Mouse (Mus musculus): ENCODE measurements at regions not wholly inside any gene's neighbourhood (a gene's known extent, or its start where the extent isn't known, plus 50 kb on each side); places are given as distances from the start of the nearest gene placed in this dataset.
A peak's percentile ranks its signal among the peaks of the same experiment; 100 is the strongest.

DNA sequence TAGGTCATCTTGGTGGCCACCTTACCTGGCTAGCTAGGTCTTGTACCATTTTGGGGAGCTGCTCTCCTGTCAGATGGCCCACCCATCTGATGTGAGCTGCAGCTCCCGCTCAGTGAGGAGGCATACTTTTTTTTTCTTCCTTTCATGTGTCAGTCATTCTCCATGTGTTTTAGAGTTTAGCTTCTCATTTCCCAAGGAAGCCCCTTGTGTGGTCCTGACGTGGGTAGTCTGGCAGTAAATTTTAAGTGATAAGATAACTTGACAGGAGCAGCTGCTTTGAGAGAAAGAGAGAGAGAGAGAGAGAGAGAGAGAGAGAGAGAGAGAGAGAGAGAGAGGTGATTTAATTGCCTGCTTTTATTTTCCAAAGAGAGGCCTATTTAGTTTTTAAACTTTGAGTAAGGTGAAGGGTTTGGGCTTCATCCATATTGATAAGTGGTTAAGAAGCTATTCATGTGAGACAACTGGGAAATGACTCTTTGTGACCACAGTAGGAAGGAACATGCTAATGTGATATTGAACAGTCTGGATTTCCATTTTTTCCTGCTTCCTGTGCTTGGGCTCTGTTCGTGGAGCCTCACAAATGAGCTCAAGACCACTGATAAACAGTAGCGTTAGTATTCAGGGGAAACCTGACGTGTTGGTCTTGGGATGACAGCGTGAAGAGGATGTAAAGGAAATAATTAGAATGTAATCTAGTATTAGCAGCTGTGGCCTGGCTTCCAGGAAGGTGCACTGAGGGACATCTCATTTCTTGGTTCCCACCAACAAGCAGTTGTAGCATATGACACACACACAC lies 92.1 kb downstream of the Dact1 start:
- Histone ChIP-seq H3K4me1 (0 out of 2 replicates have a peak, but pooled peaks cover 4% of the 10 kb centered on the region), H3K9ac (replicated peaks) (no peak overlapping the region), H3K4me3 (no peak overlapping the region), H3K9me3 (no peaks in the 10 kb centered on the region), H3K36me3 (no peaks in the 10 kb centered on the region), H3K4me2 (replicated peaks) (no peak overlapping the region), H3K27me3 (no peaks in the 10 kb centered on the region), H3K27ac (replicated peaks) (no peak overlapping the region)
- no peak for ATAC-seq (replicated peaks)
- WGBS: 33% methylated on average over 6 of the region's 6 CpGs

DNA sequence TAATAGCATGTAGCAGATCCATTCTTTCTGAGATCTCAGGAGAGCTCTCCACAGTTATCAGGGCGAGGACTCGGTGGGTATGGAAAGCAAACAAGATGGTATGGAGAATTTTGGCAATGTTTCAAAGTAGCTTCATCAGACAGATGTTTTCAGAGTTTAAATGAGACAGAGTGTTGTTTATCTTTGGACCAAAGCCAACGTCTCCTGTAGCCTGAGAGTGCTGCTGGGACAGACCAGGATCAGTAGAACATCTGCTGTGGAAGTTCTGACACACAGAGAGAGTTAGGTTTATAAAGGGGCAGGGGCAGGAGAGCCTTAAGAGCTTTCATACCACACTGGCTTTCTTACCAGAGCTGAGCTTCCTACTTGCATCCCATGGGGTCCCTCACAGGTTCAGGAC lies 97.6 kb downstream of the Dact1 start:
- H3K27ac ChIP-seq (replicated peaks): no peak overlapping the region
- WGBS: 69% methylated on average over 3 of the region's 3 CpGs
- no peaks in the 10 kb centered on the region for H3K9me3 ChIP-seq
- no peak for ATAC-seq (replicated peaks)
- H3K27me3 ChIP-seq: no peaks in the 10 kb centered on the region
- no peak overlapping the region for H3K9ac ChIP-seq (replicated peaks)
- no peak overlapping the region for H3K4me2 ChIP-seq (replicated peaks)
- no peaks in the 10 kb centered on the region for H3K36me3 ChIP-seq
- no peak overlapping the region for H3K4me3 ChIP-seq
- H3K4me1 ChIP-seq: peaks cover 10% of the 10 kb centered on the region

DNA sequence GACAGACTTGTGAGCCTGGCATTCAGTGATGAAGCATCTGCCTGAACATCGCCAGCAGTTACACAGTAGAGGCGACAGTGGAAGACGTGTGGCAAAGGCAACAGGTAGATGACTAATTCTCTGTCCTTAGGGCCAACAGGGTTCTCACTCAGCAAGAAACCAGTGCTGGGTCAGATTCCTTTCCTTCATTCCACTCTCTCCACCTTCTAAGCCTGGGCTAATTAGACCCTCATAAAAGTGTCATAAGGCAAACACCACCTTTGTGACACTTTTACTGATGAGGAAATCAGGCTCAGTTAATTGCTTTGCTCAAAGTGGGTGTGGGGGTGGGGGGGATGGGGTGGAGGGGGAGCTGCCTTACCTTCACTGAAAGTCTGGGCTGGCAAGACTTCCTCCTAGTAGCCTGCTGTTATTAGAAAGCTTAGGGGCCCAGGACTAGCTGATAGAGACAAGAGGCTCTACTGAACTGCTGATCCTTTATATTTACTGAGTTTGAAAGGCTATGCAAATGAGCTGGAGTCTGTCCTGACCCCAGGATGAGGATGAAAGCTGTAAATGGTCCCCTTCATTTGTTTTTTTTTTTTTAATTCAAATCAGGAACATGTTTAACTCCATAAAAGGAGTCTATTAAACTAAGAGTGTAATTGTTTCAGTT lies 98.8 kb downstream of the Dact1 start:
- 35% methylated on average over 3 of the region's 3 CpGs for WGBS
- H3K27ac ChIP-seq (replicated peaks): no peak overlapping the region

DNA sequence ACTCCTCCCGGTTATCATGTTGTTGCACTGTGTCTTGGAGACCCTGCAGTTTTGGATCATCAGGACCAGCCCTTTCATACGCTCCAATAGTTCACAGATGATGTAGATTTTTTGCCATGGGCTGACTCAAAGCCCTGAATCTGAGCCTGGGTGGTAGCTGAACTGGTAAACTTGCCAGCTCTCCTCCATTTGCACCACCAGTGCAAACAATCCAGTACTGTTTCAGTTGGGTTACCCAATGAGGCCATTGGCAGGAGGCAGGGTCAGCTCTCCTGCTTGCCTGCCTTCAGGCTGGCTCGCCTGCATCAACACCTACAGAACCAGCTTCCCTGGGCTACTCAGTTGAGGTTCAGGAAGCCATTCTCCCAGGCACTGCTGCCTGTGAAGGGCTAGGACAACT lies 102.6 kb downstream of the Dact1 start:
- no peaks in the 10 kb centered on the region for H3K36me3 ChIP-seq
- 87% methylated on average over 3 of the region's 3 CpGs for WGBS
- no peak for ATAC-seq (replicated peaks)
- H3K4me2 ChIP-seq (replicated peaks): no peak overlapping the region
- H3K27me3 ChIP-seq: no peaks in the 10 kb centered on the region
- no peak overlapping the region for H3K9ac ChIP-seq (replicated peaks)
- no peaks in the 10 kb centered on the region for H3K9me3 ChIP-seq
- no peak overlapping the region for H3K27ac ChIP-seq (replicated peaks)
- H3K4me3 ChIP-seq: no peak overlapping the region
- H3K4me1 ChIP-seq: peaks cover 10% of the 10 kb centered on the region

More for the DNA sequence above, 98.8 kb downstream of the Dact1 start:
- H3K27me3 ChIP-seq: no peaks in the 10 kb centered on the region
- H3K9me3 ChIP-seq: no peaks in the 10 kb centered on the region
- H3K4me3 ChIP-seq: no peak overlapping the region
- ATAC-seq (replicated peaks): no peak
- no peak overlapping the region for H3K4me2 ChIP-seq (replicated peaks)
- H3K4me1 ChIP-seq: peaks cover 10% of the 10 kb centered on the region
- no peak overlapping the region for H3K9ac ChIP-seq (replicated peaks)
- H3K36me3 ChIP-seq: no peaks in the 10 kb centered on the region

DNA sequence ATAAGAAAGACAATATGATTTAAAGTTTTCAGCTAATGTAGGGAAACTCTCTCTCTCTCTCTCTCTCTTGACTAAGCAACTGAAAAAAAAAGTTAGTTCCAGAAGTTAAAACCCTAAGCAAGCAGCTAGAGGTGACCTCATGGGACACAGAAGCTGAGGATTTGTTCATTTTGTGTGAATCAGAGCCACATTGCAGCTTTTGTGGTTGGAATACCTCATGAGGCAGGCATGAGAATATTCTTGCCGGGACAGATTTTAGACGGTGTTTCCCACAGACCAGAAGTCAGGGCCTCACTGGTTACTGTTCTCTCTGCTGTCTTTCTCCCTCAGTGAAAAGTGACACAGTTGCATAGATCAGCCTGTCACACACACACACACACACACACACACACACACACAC lies 107.3 kb downstream of the Dact1 start:
- ATAC-seq (replicated peaks): no peak
- H3K27ac ChIP-seq (replicated peaks): no peak overlapping the region
- 97% methylated on average over 2 of the region's 2 CpGs for WGBS

DNA sequence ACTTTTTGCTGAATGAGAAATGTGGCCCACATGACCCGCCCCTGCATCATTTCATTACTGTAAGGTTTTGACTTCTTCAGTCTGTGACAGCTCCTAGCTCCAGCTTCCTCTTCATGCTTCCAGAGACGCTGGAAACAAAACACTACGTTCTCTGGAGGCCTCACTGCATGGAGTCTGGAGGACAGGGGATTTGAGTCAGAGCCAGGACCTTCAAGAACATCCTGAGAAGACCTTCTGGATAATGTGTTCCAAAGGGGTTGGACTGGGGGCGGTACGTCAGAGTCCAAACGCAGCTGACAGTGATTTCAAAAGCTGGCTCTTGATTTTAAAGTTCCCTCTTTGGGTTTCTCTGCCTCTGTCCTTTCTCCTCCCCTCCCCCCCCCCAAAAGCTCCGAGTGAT lies 108.5 kb downstream of the Dact1 start:
- Histone ChIP-seq H3K4me3 (no peak overlapping the region), H3K36me3 (no peaks in the 10 kb centered on the region), H3K9me3 (no peaks in the 10 kb centered on the region), H3K27me3 (no peaks in the 10 kb centered on the region), H3K27ac (replicated peaks) (no peak overlapping the region), H3K9ac (replicated peaks) (no peak overlapping the region), H3K4me2 (replicated peaks) (no peak overlapping the region), H3K4me1 (no peaks in the 10 kb centered on the region)
- WGBS: 61% methylated on average over 7 of the region's 7 CpGs
- ATAC-seq (replicated peaks): no peak

More for the DNA sequence above, 107.3 kb downstream of the Dact1 start:
- Histone ChIP-seq H3K36me3 (no peaks in the 10 kb centered on the region), H3K4me3 (no peak overlapping the region), H3K9ac (replicated peaks) (no peak overlapping the region), H3K9me3 (no peaks in the 10 kb centered on the region), H3K4me1 (no peaks in the 10 kb centered on the region), H3K4me2 (replicated peaks) (no peak overlapping the region), H3K27me3 (no peaks in the 10 kb centered on the region)

DNA sequence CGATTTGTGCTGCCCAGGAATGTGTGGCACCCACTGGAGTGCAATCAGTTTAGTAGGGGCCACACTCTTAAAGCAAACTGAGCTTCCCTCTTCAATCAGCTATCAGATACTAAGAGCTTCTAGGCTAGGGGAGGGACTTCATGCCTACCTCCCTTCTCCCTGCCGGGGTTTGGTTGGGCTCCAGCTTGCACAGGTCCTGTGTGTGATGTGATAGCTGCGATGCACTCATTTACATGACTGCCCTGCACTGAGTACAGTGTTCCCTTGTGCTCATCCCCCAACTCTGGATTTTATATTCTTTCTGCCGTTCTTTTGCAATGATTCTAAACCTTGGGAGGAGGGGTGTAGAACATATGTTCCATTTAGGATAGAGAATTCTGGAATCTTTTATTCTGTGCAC lies 109.5 kb downstream of the Dact1 start:
- no peak overlapping the region for H3K4me2 ChIP-seq (replicated peaks)
- no peak for ATAC-seq (replicated peaks)
- H3K9ac ChIP-seq (replicated peaks): no peak overlapping the region
- H3K9me3 ChIP-seq: no peaks in the 10 kb centered on the region
- 83% methylated on average over 4 of the region's 4 CpGs for WGBS
- no peaks in the 10 kb centered on the region for H3K4me1 ChIP-seq
- H3K4me3 ChIP-seq: no peak overlapping the region
- no peaks in the 10 kb centered on the region for H3K27me3 ChIP-seq
- H3K27ac ChIP-seq (replicated peaks): no peak overlapping the region
- H3K36me3 ChIP-seq: no peaks in the 10 kb centered on the region

DNA sequence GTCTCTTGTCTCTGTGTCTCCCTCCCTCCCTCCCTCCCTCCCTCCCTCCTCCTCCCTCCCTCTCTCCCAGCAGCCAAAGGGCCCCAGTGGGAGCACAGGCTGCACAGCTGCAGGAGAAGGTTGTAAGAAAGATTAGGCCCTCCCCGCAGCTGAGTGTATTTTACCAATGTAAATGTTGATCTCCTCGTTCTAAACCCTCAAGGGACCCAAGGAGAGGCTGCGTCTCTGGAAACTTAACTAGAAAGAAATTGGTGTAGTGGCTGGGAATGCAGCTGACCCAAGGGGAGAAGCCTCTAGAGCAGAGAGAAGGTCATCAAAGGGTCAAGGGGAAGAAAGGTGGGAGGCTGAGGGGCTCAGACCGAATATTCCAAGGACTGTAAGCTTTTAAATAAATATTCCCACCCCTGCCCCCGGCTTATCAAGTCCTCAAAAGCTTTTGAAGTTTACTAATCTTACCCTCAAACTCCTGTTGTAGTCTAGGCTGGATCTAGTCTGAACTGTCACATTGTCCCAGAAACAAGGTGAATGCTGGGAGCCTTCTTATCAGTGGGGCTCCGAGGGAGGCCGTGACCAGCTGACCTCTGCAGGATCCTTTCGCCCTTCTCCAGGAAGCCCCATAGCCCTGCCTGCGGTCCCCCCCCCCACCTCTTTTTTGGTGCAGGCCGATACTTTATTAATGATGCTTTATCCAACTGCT lies 116.5 kb downstream of the Dact1 start:
- no peak for ATAC-seq (replicated peaks)
- no peaks in the 10 kb centered on the region for H3K36me3 ChIP-seq
- no peak overlapping the region for H3K4me2 ChIP-seq (replicated peaks)
- H3K4me1 ChIP-seq: peaks cover 19% of the 10 kb centered on the region
- H3K27ac ChIP-seq (replicated peaks): no peak overlapping the region
- no peaks in the 10 kb centered on the region for H3K9me3 ChIP-seq
- no peaks in the 10 kb centered on the region for H3K27me3 ChIP-seq
- no peak overlapping the region for H3K4me3 ChIP-seq
- WGBS: 34% methylated on average over 10 of the region's 10 CpGs
- no peak overlapping the region for H3K9ac ChIP-seq (replicated peaks)

DNA sequence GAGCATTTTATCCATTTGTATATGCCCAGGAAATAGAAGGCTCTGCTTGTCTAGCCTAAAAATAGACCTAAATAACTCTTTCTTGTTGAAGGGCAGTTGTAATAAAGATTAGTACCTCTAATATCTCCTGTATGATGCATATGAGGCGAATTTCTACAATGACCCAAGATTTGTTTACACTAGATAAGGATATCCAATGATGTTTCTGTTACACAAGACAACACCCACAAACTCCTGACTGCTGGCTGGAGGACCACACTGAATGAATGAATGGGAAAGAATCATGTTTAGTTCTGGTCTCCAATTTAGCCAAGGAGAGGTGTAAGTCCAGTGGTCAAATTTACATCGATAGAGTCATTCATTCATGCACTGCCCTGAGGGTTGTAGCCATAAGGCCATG lies 118.3 kb downstream of the Dact1 start:
- H3K36me3 ChIP-seq: no peaks in the 10 kb centered on the region
- WGBS: 95% methylated on average over 2 of the region's 2 CpGs

DNA sequence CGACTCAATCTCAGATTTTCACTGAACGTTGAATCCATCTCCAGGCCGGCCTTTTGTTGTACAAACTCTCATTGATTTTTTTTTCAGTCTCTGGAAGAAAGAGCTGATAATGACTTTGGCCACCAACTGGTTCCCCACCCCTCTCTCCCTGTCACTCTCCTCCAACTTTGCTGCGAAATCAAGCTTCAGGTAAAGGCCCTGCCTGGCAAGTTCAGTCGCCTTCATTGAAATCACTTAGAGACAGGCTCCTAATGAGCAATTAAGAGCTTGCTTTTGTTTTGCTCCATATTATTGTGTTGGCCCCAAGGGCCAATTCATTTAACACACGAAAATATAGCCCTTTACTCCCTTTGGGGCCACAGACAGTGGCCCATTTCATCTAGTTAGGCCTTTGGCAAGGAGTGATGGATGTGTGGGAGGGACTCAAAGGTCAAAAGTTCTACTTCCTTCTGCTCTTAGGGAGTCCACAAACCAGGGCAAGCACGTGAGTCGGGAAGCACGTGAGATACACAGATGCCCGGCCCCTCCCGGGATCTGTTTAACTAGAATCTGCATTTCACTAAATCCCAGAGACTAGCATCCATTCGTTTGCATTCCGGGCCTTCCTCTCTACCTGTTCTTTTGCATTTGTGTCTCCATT lies 120.0 kb downstream of the Dact1 start:
- 14% methylated on average over 13 of the region's 13 CpGs for WGBS
- ATAC-seq (replicated peaks): no peak
- H3K9ac ChIP-seq (replicated peaks): no peak overlapping the region
- peak overlapping the region; percentile 22; the same call in 1 of the 2 replicates for H3K27ac ChIP-seq (replicated peaks)
- no peak overlapping the region for H3K4me3 ChIP-seq
- H3K27me3 ChIP-seq: no peaks in the 10 kb centered on the region
- H3K9me3 ChIP-seq: no peaks in the 10 kb centered on the region
- H3K4me2 ChIP-seq (replicated peaks): no peak overlapping the region
- peaks cover 27% of the 10 kb centered on the region for H3K4me1 ChIP-seq
- no peaks in the 10 kb centered on the region for H3K36me3 ChIP-seq

More for the DNA sequence above, 118.3 kb downstream of the Dact1 start:
- no peak overlapping the region for H3K27ac ChIP-seq (replicated peaks)
- no peak overlapping the region for H3K4me3 ChIP-seq
- H3K4me1 ChIP-seq: peaks cover 19% of the 10 kb centered on the region
- no peaks in the 10 kb centered on the region for H3K9me3 ChIP-seq
- H3K4me2 ChIP-seq (replicated peaks): no peak overlapping the region
- H3K27me3 ChIP-seq: no peaks in the 10 kb centered on the region
- H3K9ac ChIP-seq (replicated peaks): no peak overlapping the region
- ATAC-seq (replicated peaks): no peak

DNA sequence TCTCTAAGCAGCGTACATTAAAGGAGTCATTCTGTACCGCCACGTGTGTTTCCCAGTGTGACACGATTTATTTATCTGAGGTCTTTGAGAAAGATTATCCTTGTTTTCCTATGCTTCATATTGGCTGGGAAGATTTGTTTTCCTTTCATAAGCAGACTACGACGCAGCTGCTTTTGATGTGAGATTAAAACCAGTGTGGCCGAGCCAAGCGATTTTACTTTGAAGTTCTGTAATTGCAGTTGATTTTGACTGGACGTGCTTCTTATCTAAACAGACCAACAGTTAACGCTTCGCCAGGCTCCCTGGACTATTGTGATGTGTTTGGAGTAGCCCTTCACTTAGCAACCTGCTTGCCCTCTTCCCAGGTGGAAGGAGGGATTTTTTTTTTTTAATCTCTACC lies 120.6 kb downstream of the Dact1 start:
- no peak overlapping the region for H3K4me3 ChIP-seq
- H3K36me3 ChIP-seq: no peaks in the 10 kb centered on the region
- H3K9ac ChIP-seq (replicated peaks): no peak overlapping the region
- H3K4me1 ChIP-seq: peaks cover 27% of the 10 kb centered on the region
- H3K27ac ChIP-seq (replicated peaks): no peak overlapping the region
- no peak overlapping the region for H3K4me2 ChIP-seq (replicated peaks)
- H3K27me3 ChIP-seq: no peaks in the 10 kb centered on the region
- WGBS: 33% methylated on average over 11 of the region's 11 CpGs
- ATAC-seq (replicated peaks): no peak
- H3K9me3 ChIP-seq: no peaks in the 10 kb centered on the region

DNA sequence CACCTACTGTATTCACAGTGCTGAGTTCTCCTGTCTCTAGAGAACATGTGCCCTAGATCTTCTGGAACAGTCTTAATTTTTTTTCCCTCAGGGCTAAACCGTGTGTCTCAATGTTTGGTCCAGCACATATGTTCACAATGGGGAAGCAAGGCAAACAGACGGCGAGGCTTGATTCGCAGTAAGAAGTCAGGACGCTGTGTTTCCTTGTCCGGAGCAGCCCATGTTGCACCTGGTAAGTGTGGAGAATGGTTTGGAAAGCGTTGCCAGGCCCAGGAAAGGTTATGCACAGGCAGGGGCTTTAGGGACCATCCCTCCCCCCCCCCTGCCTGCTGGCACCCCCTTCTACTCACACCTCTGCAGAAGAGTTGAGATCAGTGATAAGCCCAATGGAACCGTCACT lies 121.4 kb downstream of the Dact1 start:
- no peak for ATAC-seq (replicated peaks)
- no peaks in the 10 kb centered on the region for H3K27me3 ChIP-seq
- H3K4me3 ChIP-seq: no peak overlapping the region
- no peak overlapping the region for H3K4me2 ChIP-seq (replicated peaks)
- no peaks in the 10 kb centered on the region for H3K9me3 ChIP-seq
- no peak overlapping the region for H3K27ac ChIP-seq (replicated peaks)
- peaks cover 27% of the 10 kb centered on the region for H3K4me1 ChIP-seq
- H3K9ac ChIP-seq (replicated peaks): no peak overlapping the region
- WGBS: 71% methylated on average over 8 of the region's 8 CpGs
- no peaks in the 10 kb centered on the region for H3K36me3 ChIP-seq

Data from forebrain, embryonic 15.5 days (tissue).